9 mouse cellular contexts compared by ENCODE assay signal in genomic region chr8:120408241-120409215, GRCm38 (mm10).
DNase-seq lines count a peak whose midpoint lies in the region; ATAC-seq lines count a peak whose summit lies in the region.
"Had no signal": no experiment of that assay in that cellular context is flagged by ENCODE, and none has a peak within 500 bp of the region (broad histone marks: within the 10 kb centered on the region; RNA-seq: fewer than 3 reads in every experiment).

No protein-coding gene starts in this region.

- no peak overlapping the region for H3K4me3 ChIP-seq in heart, embryonic 12.5 days
- no peak overlapping the region for H3K4me3 ChIP-seq in hindbrain, embryonic 14.5 days (replicated peaks; ENCODE audit: low read length)

- H3K36me3 ChIP-seq in heart, embryonic 12.5 days = no peaks in the 10 kb centered on the region
- no peaks in the 10 kb centered on the region for H3K36me3 ChIP-seq in hindbrain, embryonic 14.5 days (replicated peaks; ENCODE audit: control insufficient read depth, insufficient read depth)

- no peaks in the 10 kb centered on the region for H3K9me3 ChIP-seq in heart, embryonic 12.5 days (replicated peaks)
- no peaks in the 10 kb centered on the region for H3K9me3 ChIP-seq in hindbrain, embryonic 14.5 days (ENCODE audit: control insufficient read depth, low read length)

- no peak for ATAC-seq in heart, embryonic 12.5 days (ENCODE audit: insufficient number of reproducible peaks, low FRiP score)
- no peak for ATAC-seq in hindbrain, embryonic 14.5 days (ENCODE audit: low FRiP score)
- ATAC-seq: Patski had no signal

- no peak overlapping the region for H3K27ac ChIP-seq in heart, embryonic 12.5 days (ENCODE audit: poor library complexity, severe bottlenecking)
- 0 out of 2 replicates have a peak overlapping the region, but pooled peaks have one; percentile 38 for H3K27ac ChIP-seq in hindbrain, embryonic 14.5 days

- WGBS in heart, embryonic 12.5 days = 42% methylated on average over 14 of the region's 14 CpGs
- 32% methylated on average over 14 of the region's 14 CpGs for WGBS in hindbrain, embryonic 14.5 days

- peaks cover 11% of the 10 kb centered on the region for H3K27me3 ChIP-seq in heart, embryonic 12.5 days (replicated peaks)
- H3K27me3 ChIP-seq in hindbrain, embryonic 14.5 days (ENCODE audit: control insufficient read depth, insufficient read depth, low read length) = no peaks in the 10 kb centered on the region
- H3K27me3 ChIP-seq: Patski had no signal

- H3K9ac ChIP-seq in heart, embryonic 12.5 days = 0 out of 2 replicates have a peak overlapping the region, but pooled peaks have one; percentile 1
- no peak overlapping the region for H3K9ac ChIP-seq in hindbrain, embryonic 14.5 days

- no peak overlapping the region for H3K4me2 ChIP-seq in heart, embryonic 12.5 days
- H3K4me2 ChIP-seq in hindbrain, embryonic 14.5 days (replicated peaks) = no peak overlapping the region

- no peak for DNase-seq in heart, adult 18-20 months
- peak; percentile 52 for DNase-seq in R1 (ENCODE audit: low read depth, low spot score)
- DNase-seq in hindbrain, embryonic 14.5 days (ENCODE audit: low spot score) = no peak
- peak; percentile 57 to 82 for DNase-seq in lung, postnatal 4 days
- DNase-seq in layer of hippocampus, adult 18-20 months (ENCODE audit: low spot score in 2 of 2) = no peak
- DNase-seq in right cerebral cortex, postnatal 4 days = no peak
- DNase-seq in left cerebral cortex, adult 8-10 months (ENCODE audit: low spot score in 2 of 2) = no peak

- peaks cover 50% of the 10 kb centered on the region for H3K4me1 ChIP-seq in heart, embryonic 12.5 days (replicated peaks)
- peaks cover 50% of the 10 kb centered on the region for H3K4me1 ChIP-seq in hindbrain, embryonic 14.5 days (replicated peaks; ENCODE audit: control insufficient read depth, insufficient read depth, low read length)

Comparison
In these comparisons a context has a peak if more than half of its experiments do, and no peak if none do; other contexts are left out.
1. DNase-seq: peak in R1 (single experiment) and lung, postnatal 4 days (2 of 2); none in heart, adult 18-20 months (0 of 2), hindbrain, embryonic 14.5 days (single experiment), layer of hippocampus, adult 18-20 months (0 of 2), right cerebral cortex, postnatal 4 days (single experiment) and left cerebral cortex, adult 8-10 months (0 of 2).